Mouse (Mus musculus) layer of hippocampus, postnatal 25 days (tissue): ENCODE measurements around the gene Zfp335. TPM values are rescaled to one million over a fixed set of nuclear protein-coding genes. Genes with fewer than 3 reads are reported as not detected.
A peak's percentile ranks its signal among the peaks of the same experiment; 100 is the strongest.
"Not testable (repeated sequence)": the region's sequence is repeated elsewhere in the genome, so short reads cannot be mapped to it uniquely, and the experiment has no call there.

Source experiments
- DNase-seq, 2 experiments: peaks; one replicate each; pipeline ENCODE4 v3.0.0; 2022; ENCODE audit warnings: mixed read lengths in 2 of 2, low spot score in 1 of 2; ENCODE audit errors: extremely low spot score in 1 of 2
- total RNA-seq, 2 experiments: library from RNA; stranded (reverse); gene quantifications; 2 replicates each; pipeline ENCODE4 v1.2.3; 2021

The Zfp335 gene
- total RNA-seq, 2 experiments from 2014 or later, result 23.3 to 29.1 TPM

GRCm38 (mm10) chr2:164898008-164898407 is 13.5 kb downstream of the Zfp335 start:
- no peak for DNase-seq

- DNase-seq, result no peak
Observed at GRCm38 (mm10) chr2:164895885-164896284, 15.7 kb downstream of the Zfp335 start.

- DNase-seq, result no peak
Observed at GRCm38 (mm10) chr2:164894644-164895043, 16.9 kb downstream of the Zfp335 start.

GRCm38 (mm10) chr2:164894048-164894447 is 17.5 kb downstream of the Zfp335 start:
- DNase-seq, result no peak

GRCm38 (mm10) chr2:164892696-164893216 is 18.8 kb downstream of the Zfp335 start:
- DNase-seq, result no peak

GRCm38 (mm10) chr2:164891908-164892695 is 19.5 kb downstream of the Zfp335 start:
- no peak for DNase-seq

- no peak for DNase-seq
Observed at GRCm38 (mm10) chr2:164891056-164891834, 20.3 kb downstream of the Zfp335 start.

- no peak for DNase-seq
Observed at GRCm38 (mm10) chr2:164890411-164891049, 21.0 kb downstream of the Zfp335 start.

GRCm38 (mm10) chr2:164889960-164890359 is 21.6 kb downstream of the Zfp335 start:
- no peak for DNase-seq

GRCm38 (mm10) chr2:164888996-164889395 is 22.6 kb downstream of the Zfp335 start:
- no peak for DNase-seq

GRCm38 (mm10) chr2:164886617-164887016 is 24.9 kb downstream of the Zfp335 start:
- DNase-seq, result no peak

GRCm38 (mm10) chr2:164885788-164886187 is 25.8 kb downstream of the Zfp335 start:
- DNase-seq, result peak; percentile 76 to 93

GRCm38 (mm10) chr2:164882619-164883018 is 28.9 kb downstream of the Zfp335 start:
- DNase-seq, result no peak

- DNase-seq, result peak; percentile 83 to 91
Observed at GRCm38 (mm10) chr2:164879568-164880277, 31.8 kb downstream of the Zfp335 start.

- peak in 1 of 2 experiments; percentile 93 for DNase-seq
Observed at GRCm38 (mm10) chr2:164879228-164879567, 32.4 kb downstream of the Zfp335 start, which contains the start of gene Pcif1. Gene Pcif1, plus strand, starts transcription at chr2:164879304.

- peak in 1 of 2 experiments; percentile 25 for DNase-seq
Observed at GRCm38 (mm10) chr2:164878509-164879227, 32.9 kb downstream of the Zfp335 start.

- not testable (repeated sequence) for DNase-seq
Observed at GRCm38 (mm10) chr2:164877376-164878215, 34.0 kb downstream of the Zfp335 start.

- DNase-seq, result not testable (repeated sequence)
Observed at GRCm38 (mm10) chr2:164875648-164876047, 35.9 kb downstream of the Zfp335 start.
